Comparison of ENCODE assay signal across 10 mouse cellular contexts in genomic region chr14:78886566-78887234, GRCm38 (mm10). TPM values are rescaled to one million over a fixed set of nuclear protein-coding genes. Genes with fewer than 3 reads are reported as not detected.
A peak's percentile ranks its signal among the peaks of the same experiment; 100 is the strongest.
DNase-seq lines count a peak whose midpoint lies in the region; TF ChIP-seq lines count a peak whose summit lies in the region.
"Had no signal": no experiment of that assay in that cellular context is flagged by ENCODE, and none has a peak within 500 bp of the region (broad histone marks: within the 10 kb centered on the region; RNA-seq: fewer than 3 reads in every experiment).

No protein-coding gene starts in this region.

- TF ChIP-seq CTCF in left cerebral cortex, adult 2 months (IDR thresholded peaks at IDR 0.05), result no peak

- H3K27ac ChIP-seq in left cerebral cortex, adult 2 months, result no peak overlapping the region
- H3K27ac ChIP-seq: limb, embryonic 10.5 days; macrophage had no signal

- intact Hi-C loops in left cerebral cortex, postnatal 4 days (cut with DNase I), result no loop called here
- intact Hi-C loops in left cerebral cortex, adult 2 months (cut with DNase I), result no loop called here
- intact Hi-C loops in heart, postnatal 10 days (cut with DNase I), result no loop called here

- peak; percentile 60 to 64 for DNase-seq in cerebellum, postnatal 10 days
- no peak for DNase-seq in cerebellum, adult 11 months
- DNase-seq in left cerebral cortex, postnatal 4 days, result peak; percentile 20
- no peak for DNase-seq in left cerebral cortex, adult 2 months (ENCODE audit: extremely low spot score in 1 of 2, low spot score in 2 of 2)
- DNase-seq in Muller cell, postnatal 12 days (ENCODE audit: inconsistent ontology term), result peak; percentile 85
- DNase-seq in heart, postnatal 10 days, result peak; percentile 82 to 84
- no peak for DNase-seq in layer of hippocampus, postnatal 25 days (ENCODE audit: extremely low spot score in 1 of 2, low spot score in 1 of 2)
- DNase-seq in left cerebral cortex, adult 8-10 months (ENCODE audit: low spot score in 2 of 2), result no peak

- H3K4me3 ChIP-seq in left cerebral cortex, adult 2 months, result no peak overlapping the region
- H3K4me3 ChIP-seq: limb, embryonic 10.5 days had no signal

RNA-seq across cellular contexts. Expression of gene Vwa8, which starts 37.8 kb away (rescaled TPM):
- total RNA-seq in left cerebral cortex, postnatal 4 days (2021), result 10 to 100 TPM; 16.8 to 17.1 TPM
- 10 to 100 TPM; 31.7 to 32.3 TPM for total RNA-seq in left cerebral cortex, adult 2 months (2021)
- 100 to 1,000 TPM; 176 to 191 TPM for total RNA-seq in heart, postnatal 10 days (2021)
- 10 to 100 TPM; 23.3 to 28.0 TPM for total RNA-seq in layer of hippocampus, postnatal 25 days (2021)
- 10 to 100 TPM; 34.7 to 41.3 (median 40.1) TPM for total RNA-seq in left cerebral cortex, adult 8-10 months (2022)

Comparison
In these comparisons a context has a peak if more than half of its experiments do, and no peak if none do; other contexts are left out.
1. DNase-seq: peak in cerebellum, postnatal 10 days (2 of 2), left cerebral cortex, postnatal 4 days (single experiment), Muller cell, postnatal 12 days (single experiment) and heart, postnatal 10 days (2 of 2); none in cerebellum, adult 11 months (single experiment), left cerebral cortex, adult 2 months (0 of 2), layer of hippocampus, postnatal 25 days (0 of 2) and left cerebral cortex, adult 8-10 months (0 of 2).
2. RNA of gene Vwa8, which starts 37.8 kb away (total RNA-seq): 176 to 191 TPM in heart, postnatal 10 days; 34.7 to 41.3 TPM in left cerebral cortex, adult 8-10 months, 31.7 to 32.3 TPM in left cerebral cortex, adult 2 months, 23.3 to 28.0 TPM in layer of hippocampus, postnatal 25 days and 16.8 to 17.1 TPM in left cerebral cortex, postnatal 4 days; every median in the first group is over 4 times any median in the second.